Mouse (Mus musculus): ENCODE measurements around the gene Spert.

Spert gene

GRCm38 (mm10) chr14:75592978-75593377 is at the start of gene Spert:
Spert (minus strand) TSS chr14:75593116.
- no peak for TF ChIP-seq GATA4 (IDR thresholded peaks at IDR 0.05; ENCODE audit: insufficient replicate concordance, low read length)

GRCm38 (mm10) chr14:75642080-75642479 is 49.2 kb upstream of the Spert start, which contains the start of gene Erich6b:
Erich6b (plus strand) TSS chr14:75642259.
- TF ChIP-seq GATA4 (IDR thresholded peaks at IDR 0.05; ENCODE audit: insufficient replicate concordance, low read length), result no peak

- no peak for TF ChIP-seq GATA4 (IDR thresholded peaks at IDR 0.05; ENCODE audit: insufficient replicate concordance, low read length)
These were observed 48.5 kb upstream of the Spert start for GRCm38 (mm10) chr14:75641369-75641768.

- TF ChIP-seq GATA4 (IDR thresholded peaks at IDR 0.05; ENCODE audit: insufficient replicate concordance, low read length), result no peak
These were observed 47.9 kb upstream of the Spert start for GRCm38 (mm10) chr14:75640846-75641245.

GRCm38 (mm10) chr14:75637641-75638040 is 44.7 kb upstream of the Spert start:
- no peak for TF ChIP-seq GATA4 (IDR thresholded peaks at IDR 0.05; ENCODE audit: insufficient replicate concordance, low read length)

GRCm38 (mm10) chr14:75636107-75636506 is 43.2 kb upstream of the Spert start:
- TF ChIP-seq GATA4 (IDR thresholded peaks at IDR 0.05; ENCODE audit: insufficient replicate concordance, low read length), result no peak

GRCm38 (mm10) chr14:75635350-75635749 is 42.4 kb upstream of the Spert start:
- no peak for TF ChIP-seq GATA4 (IDR thresholded peaks at IDR 0.05; ENCODE audit: insufficient replicate concordance, low read length)

GRCm38 (mm10) chr14:75628870-75629269 is 36.0 kb upstream of the Spert start:
- no peak for TF ChIP-seq GATA4 (IDR thresholded peaks at IDR 0.05; ENCODE audit: insufficient replicate concordance, low read length)

- no peak for TF ChIP-seq GATA4 (IDR thresholded peaks at IDR 0.05; ENCODE audit: insufficient replicate concordance, low read length)
These were observed 30.1 kb upstream of the Spert start for GRCm38 (mm10) chr14:75622984-75623383.

GRCm38 (mm10) chr14:75616375-75616774 is 23.5 kb upstream of the Spert start:
- no peak for TF ChIP-seq GATA4 (IDR thresholded peaks at IDR 0.05; ENCODE audit: insufficient replicate concordance, low read length)

GRCm38 (mm10) chr14:75609176-75609575 is 16.3 kb upstream of the Spert start:
- no peak for TF ChIP-seq GATA4 (IDR thresholded peaks at IDR 0.05; ENCODE audit: insufficient replicate concordance, low read length)

- no peak for TF ChIP-seq GATA4 (IDR thresholded peaks at IDR 0.05; ENCODE audit: insufficient replicate concordance, low read length)
These were observed 9.0 kb downstream of the Spert start for GRCm38 (mm10) chr14:75583870-75584269.

- no peak for TF ChIP-seq GATA4 (IDR thresholded peaks at IDR 0.05; ENCODE audit: insufficient replicate concordance, low read length)
These were observed 13.9 kb downstream of the Spert start for GRCm38 (mm10) chr14:75579010-75579409.

- no peak for TF ChIP-seq GATA4 (IDR thresholded peaks at IDR 0.05; ENCODE audit: insufficient replicate concordance, low read length)
These were observed 26.6 kb downstream of the Spert start for GRCm38 (mm10) chr14:75566303-75566702.

GRCm38 (mm10) chr14:75565534-75566140 is 27.3 kb downstream of the Spert start:
- TF ChIP-seq GATA4 (IDR thresholded peaks at IDR 0.05; ENCODE audit: insufficient replicate concordance, low read length), result no peak

- peak; percentile 88 for TF ChIP-seq GATA4 (IDR thresholded peaks at IDR 0.05; ENCODE audit: insufficient replicate concordance, low read length)
These were observed 31.2 kb downstream of the Spert start for GRCm38 (mm10) chr14:75561577-75562331.
